Mouse (Mus musculus) kidney, postnatal 14 days (tissue): ENCODE measurements around the gene Kcnv2.
A peak's percentile ranks its signal among the peaks of the same experiment; 100 is the strongest.

Source experiments
- DNase-seq: peaks from one replicate; pipeline ENCODE4 v3.0.0; 2022; ENCODE audit warnings: mixed read lengths

The Kcnv2 gene

DNA sequence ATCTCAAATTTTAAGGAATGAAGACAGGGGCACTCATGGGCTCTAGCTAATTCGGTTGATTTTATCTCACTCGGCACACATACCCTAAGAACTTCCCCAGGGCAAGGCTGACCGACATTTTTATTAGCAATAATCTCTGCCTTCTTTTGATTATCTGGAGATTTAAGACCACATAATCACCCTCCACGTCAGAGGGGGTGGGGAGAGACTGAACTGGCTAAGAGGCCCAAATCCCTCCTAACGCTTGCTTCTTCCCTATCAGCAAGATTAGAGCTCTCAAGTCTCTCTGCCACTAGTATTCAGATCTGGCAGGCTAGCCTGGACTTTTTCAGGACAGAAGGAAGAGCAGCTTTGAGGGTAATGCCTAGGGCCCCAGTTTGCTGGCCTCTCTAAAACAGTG lies at the start of gene Kcnv2:
Gene Kcnv2, plus strand, starts transcription at position 308 of the 400 bp plus-strand sequence.
- DNase-seq = no peak

DNA sequence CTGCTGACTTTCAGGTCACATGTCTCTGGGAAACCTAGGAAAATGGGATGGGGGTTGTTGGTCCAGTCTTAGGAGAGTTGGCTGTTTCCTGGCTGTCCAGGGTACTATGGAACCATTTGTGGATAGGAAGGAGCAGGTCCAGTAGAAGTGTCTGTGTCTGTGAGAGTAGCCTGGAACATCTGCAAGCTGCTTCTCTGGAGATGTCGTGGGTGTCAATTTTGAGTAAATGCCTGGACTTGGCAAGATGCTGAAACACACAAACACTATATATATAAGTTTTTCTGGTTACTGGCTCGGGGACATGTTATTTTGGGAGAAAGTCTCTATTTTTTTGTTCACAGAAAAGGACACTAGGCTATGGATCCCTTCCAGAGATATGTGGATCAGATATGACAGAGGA lies 49.0 kb upstream of the Kcnv2 start:
- DNase-seq = no peak

- DNase-seq = no peak
Measured at GRCm38 (mm10) chr19:27274382-27274781, 48.0 kb upstream of the Kcnv2 start.

DNA sequence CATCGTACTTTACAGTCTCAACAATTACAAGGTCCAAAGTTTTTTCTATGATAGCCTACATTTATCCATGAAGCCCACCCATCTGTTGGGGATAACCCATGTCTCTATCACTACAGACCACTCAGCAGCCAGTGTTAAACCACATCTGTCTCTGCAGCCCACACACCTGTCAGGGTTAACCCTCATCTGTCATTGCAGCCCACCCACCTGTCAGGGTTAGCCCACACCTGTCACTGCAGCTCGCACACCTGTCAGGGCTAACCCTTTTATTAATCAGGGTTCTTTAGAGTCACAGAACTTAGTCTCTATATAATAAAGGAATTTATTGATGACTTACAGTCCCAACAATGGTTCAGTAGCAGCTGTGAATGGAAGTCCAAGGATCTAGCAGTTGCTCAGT lies 43.2 kb upstream of the Kcnv2 start:
- DNase-seq = no peak

DNA sequence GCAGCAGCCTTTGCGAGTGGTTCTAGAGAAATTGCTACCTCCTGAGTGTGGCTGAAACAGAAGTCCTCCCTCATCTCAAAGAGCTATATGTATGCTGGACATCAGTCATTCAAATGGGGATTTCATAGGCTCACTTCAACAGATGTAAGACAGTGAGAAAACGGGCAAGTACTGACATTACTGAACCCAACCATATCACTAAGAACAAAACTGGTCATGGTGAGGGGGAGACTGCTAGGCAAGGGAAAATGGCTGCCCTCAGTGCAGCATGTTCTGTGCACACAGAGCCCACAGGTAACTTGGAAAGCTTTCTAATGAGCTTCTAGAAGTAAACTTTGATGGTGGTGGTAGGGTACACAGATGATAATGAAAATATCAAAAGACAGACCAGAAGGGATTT lies 12.3 kb upstream of the Kcnv2 start:
- DNase-seq = no peak

GRCm38 (mm10) chr19:27311311-27311710 lies 11.1 kb upstream of the Kcnv2 start:
- DNase-seq = no peak

- DNase-seq = no peak
Measured at GRCm38 (mm10) chr19:27312266-27313079, 9.9 kb upstream of the Kcnv2 start.

GRCm38 (mm10) chr19:27313080-27313413 lies 9.3 kb upstream of the Kcnv2 start:
- no peak for DNase-seq

GRCm38 (mm10) chr19:27316313-27317258 lies 5.8 kb upstream of the Kcnv2 start:
- no peak for DNase-seq

DNA sequence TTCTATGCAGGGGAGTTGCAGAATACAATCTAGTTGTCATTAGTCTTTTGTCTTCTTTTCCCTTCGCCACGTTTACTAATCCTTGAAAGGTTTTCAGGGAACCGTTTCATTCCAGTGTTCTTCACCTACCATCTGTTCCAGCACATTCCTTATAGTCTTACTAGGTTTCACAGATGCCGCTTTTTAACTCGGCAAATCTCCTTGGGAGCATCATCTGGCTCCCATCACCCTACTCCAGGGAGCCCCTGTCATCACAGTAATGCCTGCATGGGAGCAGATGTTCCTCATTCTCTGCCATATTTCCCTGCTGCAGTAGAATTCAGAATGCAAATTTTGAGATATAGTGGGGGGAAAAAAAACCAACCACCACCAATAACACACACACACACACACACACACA lies 5.1 kb upstream of the Kcnv2 start:
- DNase-seq = no peak

DNA sequence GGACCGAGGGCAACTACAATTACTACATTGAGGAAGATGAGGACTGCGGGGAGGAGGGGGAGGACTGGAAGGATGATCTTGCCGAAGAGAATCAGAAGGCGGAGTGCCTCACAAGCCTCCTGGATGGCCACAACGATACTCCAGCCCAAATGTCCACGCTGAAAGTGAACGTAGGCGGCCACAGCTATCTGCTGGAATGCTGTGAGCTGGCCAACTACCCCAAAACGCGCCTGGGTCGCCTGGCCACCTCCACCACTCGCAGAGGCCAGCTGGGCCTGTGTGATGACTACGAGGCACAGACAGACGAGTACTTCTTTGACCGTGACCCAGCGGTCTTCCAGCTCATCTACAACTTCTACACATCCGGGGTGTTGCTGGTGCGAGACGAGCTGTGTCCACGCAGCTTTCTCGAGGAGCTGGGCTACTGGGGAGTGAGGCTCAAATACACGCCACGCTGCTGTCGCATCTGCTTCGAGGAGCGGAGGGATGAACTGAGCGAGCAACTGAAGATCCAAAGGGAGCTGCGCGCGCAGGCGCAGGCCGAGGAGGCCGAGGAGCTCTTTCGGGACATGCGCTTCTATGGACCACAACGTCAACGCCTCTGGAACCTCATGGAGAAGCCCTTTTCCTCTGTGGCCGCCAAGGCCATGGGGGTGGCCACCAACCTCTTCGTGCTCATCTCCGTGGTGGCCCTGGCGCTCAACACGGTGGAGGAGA lies 681 bp downstream of the Kcnv2 start:
- no peak for DNase-seq

- DNase-seq = no peak
Measured at GRCm38 (mm10) chr19:27325558-27325957, 3.2 kb downstream of the Kcnv2 start.

DNA sequence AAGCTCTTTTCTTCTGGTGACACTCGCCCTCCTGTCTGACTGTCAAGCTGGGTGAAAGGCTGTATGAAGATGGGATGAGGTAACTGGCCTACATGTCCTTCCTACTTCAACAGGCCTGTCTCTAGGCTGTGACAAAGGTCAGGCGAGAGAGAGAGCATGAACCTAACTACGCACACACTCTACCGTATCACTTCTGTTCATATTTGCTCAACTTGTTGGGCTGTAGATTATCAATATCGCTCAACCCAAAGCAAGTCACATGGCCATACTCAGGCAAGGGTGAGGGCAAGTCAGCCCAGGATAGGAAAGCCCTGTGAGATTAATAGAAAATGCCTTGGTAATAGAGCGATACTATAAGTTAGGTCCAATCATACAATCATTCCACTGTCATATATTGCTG lies 5.2 kb downstream of the Kcnv2 start:
- no peak for DNase-seq

DNA sequence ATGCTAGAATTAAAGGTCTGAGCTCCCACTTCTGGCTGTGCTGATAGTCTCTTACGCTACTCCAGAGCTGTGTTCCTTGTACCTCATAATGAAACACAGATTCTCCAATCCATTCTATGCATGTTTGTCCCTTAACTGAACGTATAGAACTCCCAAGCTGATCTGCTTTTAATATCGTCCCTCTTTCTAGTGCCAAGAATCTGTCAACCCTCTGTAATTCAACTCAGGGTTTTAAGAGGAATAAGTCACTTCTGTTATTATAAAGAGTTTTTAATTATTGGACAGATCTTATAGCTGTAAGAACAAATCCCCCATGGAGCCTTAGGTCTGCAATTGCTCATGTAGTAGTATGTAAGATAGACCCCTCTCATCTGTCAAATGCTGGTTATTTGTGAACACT lies 5.8 kb downstream of the Kcnv2 start:
- DNase-seq = no peak

DNA sequence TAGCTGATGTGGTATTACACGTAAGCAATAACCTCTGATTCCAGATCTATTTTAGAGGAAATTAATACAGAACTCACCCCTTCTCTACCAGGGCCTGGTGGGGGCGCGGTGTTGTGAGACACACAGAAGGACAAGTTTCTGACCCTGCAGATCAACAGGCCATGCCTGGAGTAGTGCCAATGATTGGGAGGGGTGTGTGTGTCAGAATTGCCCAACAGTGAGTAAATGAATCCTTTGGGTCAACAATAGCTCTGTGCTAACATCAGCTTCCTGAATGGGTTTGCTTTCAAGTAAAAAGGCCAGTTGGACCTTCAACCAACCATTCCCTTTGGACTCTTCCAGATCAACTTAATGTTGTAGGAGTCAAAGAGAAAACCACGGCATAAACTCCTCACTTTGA lies 6.3 kb downstream of the Kcnv2 start:
- DNase-seq = no peak

DNA sequence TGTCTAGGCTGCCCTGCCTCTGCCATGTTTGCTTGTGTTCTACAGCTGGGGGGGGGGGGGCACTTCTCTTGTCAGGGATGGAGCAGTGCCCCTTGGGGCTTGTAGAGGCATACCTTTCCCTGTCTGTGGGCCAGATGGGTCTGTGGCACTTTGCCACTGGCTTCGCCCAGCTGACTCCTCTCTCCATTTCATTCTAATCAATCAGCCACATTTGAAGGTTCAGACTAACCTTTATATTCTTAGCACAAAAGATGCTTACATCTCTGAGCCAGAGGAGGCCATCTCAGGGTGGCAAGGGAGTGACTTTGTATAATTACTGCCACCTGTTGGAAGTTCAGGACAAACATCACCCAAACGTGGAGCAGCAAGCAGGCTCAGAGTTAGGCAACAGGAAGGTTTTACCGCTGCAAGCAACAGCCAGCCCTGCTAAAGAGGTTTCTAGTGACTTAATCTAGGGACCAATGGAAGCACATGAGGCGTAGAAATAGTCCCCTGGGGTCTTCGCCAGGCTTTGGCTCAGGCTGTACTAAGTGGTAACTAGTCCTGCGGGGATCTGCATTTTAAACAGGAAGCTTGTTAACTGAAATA lies 9.9 kb downstream of the Kcnv2 start:
- no peak for DNase-seq

DNA sequence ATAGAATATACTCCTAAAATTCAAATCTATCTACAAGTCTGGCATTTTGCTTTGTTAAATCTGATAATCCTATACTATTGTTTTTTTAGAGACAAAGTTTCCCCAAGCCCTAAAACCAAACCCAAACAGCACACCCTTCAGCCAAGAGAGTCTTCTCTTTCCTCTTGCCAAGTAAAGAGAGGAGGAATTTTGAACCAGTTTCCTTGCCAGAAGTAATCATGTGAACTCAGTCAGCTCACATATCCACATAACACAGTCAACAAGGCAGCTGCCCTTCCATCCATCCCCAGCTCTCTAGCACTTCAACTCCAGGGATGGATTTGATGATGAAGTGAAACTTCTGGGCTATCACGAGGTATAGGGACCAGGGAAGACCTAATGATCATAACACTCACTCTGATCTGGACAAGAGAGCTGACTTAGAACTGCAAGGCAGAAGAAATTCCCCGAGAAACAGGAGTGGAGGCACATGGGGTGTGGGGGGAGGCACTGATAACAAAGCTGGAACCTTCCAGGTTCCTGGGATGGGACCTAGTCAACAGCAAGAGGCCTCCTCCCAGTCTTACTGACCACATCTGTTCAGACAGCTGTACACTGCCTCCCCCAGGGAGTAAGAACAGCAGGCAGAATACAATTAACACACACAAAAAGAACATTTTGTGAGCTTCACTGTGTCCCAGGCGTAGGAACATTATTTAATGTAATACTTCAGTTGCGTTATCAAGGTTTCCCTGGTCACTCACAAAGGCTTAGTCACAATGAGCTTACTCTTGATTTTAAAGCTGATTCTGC lies 13.9 kb downstream of the Kcnv2 start:
- DNase-seq = no peak

DNA sequence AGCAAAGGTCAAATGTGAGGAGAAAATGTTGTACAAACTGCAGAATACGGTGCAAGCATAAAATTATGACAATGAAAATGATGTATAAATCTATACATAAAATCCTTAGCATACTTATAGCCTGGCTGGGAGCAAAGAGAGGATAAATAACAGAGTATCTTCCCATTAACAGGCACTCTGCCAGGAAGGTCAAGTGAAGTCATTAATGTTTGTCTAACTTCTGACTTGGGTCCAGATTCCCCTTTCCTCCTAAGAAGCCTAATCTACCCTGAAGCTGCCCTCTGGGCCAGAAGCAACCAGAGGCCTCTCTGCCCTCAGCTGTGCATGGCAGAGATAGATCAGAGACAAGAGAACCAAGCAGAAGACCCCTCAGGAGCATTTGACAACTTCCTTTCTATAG lies 24.1 kb downstream of the Kcnv2 start:
- peak; percentile 60 for DNase-seq

DNA sequence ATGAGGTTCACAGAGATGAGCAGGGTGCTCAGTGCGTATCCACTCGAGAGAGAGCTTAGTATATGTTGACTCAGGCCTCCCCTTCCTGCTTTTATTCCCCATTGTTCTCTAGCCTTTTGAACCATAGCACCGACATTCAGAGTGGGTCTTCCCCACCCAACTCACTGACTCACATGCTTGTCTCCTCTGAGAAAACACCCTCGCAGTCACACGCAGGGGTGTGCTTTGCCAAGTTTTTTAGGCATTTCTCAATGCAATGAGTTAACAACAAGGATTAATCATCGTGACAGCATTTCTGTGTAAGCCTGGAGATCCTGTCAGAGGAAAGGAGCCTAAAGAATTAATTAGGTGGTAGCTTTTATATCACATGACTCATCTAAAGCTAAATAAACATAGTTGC lies 29.3 kb downstream of the Kcnv2 start:
- DNase-seq = no peak

DNA sequence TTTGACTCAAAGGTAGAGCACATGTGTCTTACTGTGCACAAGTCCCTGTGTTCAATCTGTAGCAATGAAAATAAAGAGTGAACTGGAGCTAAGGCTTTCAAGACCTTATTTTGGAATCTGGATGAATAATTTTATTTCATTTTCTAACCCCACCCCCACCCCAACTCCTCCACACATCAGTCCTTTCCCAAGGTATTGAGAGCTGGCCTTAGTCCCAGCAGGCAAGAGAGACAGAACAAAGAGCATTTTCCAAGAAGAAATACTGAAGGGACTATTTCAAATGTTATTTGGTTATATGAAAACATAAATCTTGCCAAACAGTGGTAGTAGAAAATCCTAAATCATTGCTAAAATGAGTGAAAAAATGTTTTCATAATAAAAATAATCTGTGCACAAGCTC lies 38.0 kb downstream of the Kcnv2 start:
- no peak for DNase-seq

- no peak for DNase-seq
Measured at GRCm38 (mm10) chr19:27363891-27364290, 41.5 kb downstream of the Kcnv2 start.

GRCm38 (mm10) chr19:27364521-27364931 lies 42.1 kb downstream of the Kcnv2 start:
- DNase-seq = peak; percentile 47
